Mouse (Mus musculus) induced T-regulatory cell, adult 2 months (primary cell): ENCODE measurements around the gene Cdsn.

Experiments
- DNase-seq: peaks from one replicate; pipeline ENCODE4 v3.0.0-alpha.2; 2012; ENCODE audit warnings: low read depth

Cdsn gene

DNA sequence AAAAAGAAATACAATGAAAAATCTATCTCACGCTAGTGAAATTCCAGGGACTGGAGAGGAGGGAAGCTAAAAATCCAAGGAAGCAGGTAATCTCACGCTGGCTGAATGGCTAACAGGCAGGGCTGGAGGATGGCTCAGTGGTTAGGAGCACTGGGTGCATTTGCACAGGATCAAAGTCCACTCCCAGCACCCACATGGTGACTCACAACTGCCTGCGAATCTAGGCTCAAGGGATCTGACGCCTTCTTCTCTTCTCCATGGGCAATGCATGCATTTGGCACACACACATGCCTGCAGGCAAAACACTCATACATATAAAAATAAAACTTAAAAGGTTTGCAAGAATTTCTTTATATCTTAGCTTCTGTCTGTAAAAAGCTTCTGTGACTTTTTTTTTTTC is 14.5 kb upstream of the Cdsn start:
- no peak for DNase-seq

GRCm38 (mm10) chr17:35538476-35538875 is 13.5 kb upstream of the Cdsn start:
- no peak for DNase-seq

DNA sequence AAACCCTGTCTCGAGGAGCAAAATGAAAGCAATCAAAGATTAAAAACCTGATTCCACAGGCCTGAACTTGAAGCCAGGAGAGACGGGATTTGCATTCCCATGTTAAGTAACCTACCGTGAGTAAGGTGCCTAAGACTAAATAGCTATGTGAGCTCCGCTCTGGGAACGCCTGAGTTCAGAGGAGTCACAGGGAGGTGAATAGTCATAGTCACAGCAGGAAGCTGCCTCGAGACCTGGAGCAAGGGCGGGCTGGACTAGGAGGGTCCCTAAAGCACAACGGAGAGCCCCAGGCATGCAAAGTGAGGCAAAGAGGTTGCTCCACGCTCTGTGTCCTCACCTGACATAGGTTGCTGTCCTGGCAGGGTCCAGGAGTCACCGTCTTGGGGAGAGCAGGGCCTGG is 12.4 kb upstream of the Cdsn start:
- no peak for DNase-seq

GRCm38 (mm10) chr17:35542761-35543411 is 9.0 kb upstream of the Cdsn start:
- DNase-seq: no peak

DNA sequence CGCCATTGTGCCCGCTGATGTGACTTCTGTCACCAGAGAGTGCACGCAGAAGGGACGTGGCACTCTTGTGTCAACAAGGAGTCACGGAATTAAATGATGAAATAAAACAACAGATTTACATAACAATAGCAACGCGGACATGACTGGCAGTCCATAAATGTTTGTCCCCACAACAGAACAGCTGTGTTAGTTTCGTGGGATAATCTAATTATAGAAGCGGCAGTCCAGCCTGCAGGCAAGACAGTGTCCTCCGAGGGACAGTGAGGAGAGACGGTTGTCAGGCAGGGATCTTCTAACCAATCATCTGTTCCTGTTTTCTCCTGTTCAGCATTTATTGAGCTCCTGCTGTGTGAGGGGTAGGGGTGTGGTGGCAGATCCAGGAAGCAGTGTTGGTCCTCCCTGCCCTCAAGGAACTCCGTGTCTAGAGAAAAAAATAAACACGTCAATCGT is 8.5 kb upstream of the Cdsn start:
- no peak for DNase-seq

DNA sequence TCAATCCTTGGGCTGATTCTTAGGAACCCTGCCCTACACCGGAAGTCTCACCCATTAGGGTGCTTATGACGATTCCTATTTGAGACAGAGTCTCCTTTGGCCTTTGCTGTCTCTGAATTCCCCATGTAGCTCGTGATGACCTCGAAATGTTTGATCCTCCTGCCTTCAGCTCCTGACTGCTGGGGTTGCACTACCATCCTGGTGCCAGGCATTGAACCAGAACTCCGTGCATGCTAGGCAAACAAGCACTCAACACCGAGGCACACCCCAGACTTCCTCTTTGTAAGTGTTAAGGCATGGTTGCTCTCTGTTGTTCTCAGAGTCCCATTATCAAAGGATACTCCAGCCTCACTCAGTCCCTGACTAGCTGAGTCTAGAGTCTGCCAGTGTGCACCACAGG is 7.9 kb upstream of the Cdsn start:
- DNase-seq: no peak

GRCm38 (mm10) chr17:35544680-35545079 is 7.2 kb upstream of the Cdsn start:
- peak; percentile 73 for DNase-seq

GRCm38 (mm10) chr17:35547465-35547864 is 4.5 kb upstream of the Cdsn start:
- no peak for DNase-seq

- DNase-seq: no peak
These were observed 3.3 kb upstream of the Cdsn start for GRCm38 (mm10) chr17:35548636-35549035.

GRCm38 (mm10) chr17:35549437-35550142 is 2.3 kb upstream of the Cdsn start:
- no peak for DNase-seq

- no peak for DNase-seq
These were observed 1.8 kb upstream of the Cdsn start for GRCm38 (mm10) chr17:35550143-35550494.

GRCm38 (mm10) chr17:35550871-35551270 is 1.1 kb upstream of the Cdsn start:
- no peak for DNase-seq

DNA sequence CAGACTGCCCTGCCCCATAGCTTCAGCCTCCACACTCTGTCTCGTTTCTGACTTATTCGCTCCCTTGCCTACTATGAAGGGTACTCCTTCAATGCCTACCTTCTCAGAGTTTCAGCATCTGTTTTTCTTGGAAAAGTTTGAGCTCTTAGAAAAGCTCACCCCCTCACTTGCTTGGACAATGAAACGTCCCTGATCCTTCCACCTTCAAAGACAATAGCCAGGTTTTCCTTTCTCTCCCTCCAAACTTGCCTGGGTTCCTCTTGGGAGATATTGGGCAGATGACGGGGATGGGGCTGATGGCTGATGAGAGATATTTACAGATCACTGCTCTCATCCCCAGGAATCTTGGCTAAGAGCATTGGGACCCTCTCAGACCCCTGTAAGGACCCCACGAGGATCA is 2.4 kb downstream of the Cdsn start:
- DNase-seq: no peak

GRCm38 (mm10) chr17:35554761-35555397 is 3.0 kb downstream of the Cdsn start:
- no peak for DNase-seq

GRCm38 (mm10) chr17:35556186-35556765 is 4.3 kb downstream of the Cdsn start:
- no peak for DNase-seq

GRCm38 (mm10) chr17:35556812-35557211 is 4.9 kb downstream of the Cdsn start:
- peak; percentile 81 for DNase-seq

DNA sequence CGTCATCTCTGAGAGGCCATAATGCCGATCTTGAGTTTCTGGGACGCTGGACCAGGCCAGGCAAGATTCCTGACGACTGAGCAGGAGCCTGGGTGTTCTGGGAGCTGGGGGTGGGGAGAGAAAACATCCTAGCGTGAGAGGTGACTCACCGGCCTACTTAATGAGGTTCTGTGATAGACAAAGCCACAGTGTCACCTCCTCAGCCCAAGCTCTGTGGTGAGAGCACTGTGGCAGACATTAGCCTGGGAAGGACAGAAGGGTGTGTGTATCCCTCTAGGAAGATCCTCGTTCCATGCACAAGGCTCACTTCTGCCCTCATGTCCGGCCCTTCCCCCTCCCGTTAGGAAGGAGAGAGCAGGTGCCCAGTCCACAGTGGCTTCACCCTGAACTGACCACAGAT is 5.4 kb downstream of the Cdsn start:
- no peak for DNase-seq

GRCm38 (mm10) chr17:35558216-35558615 is 6.3 kb downstream of the Cdsn start:
- no peak for DNase-seq

GRCm38 (mm10) chr17:35567150-35567549 is 15.2 kb downstream of the Cdsn start, which contains the start of gene 2300002M23Rik:
TSS of gene 2300002M23Rik (plus strand) at chr17:35567450.
- no peak for DNase-seq

GRCm38 (mm10) chr17:35567767-35568166 is 15.8 kb downstream of the Cdsn start:
- no peak for DNase-seq

GRCm38 (mm10) chr17:35569091-35569944 is 17.4 kb downstream of the Cdsn start:
- DNase-seq: no peak

- no peak for DNase-seq
These were observed 18.9 kb downstream of the Cdsn start for GRCm38 (mm10) chr17:35570836-35571235.
